Mouse (Mus musculus) adrenal gland, postnatal 25 days (tissue): ENCODE data around the gene Crcp. TPM values are rescaled to one million over a fixed set of nuclear protein-coding genes. Genes with fewer than 3 reads are reported as not detected.
"Not testable (repeated sequence)": the region's sequence is repeated elsewhere in the genome, so short reads cannot be mapped to it uniquely, and the experiment has no call there.

ENCODE experiments used
- DNase-seq: peaks from one replicate; pipeline ENCODE4 v3.0.0; 2021; ENCODE audit warnings: mixed read lengths
- total RNA-seq: library from RNA; stranded (reverse); gene quantifications from 2 replicates; pipeline ENCODE4 v1.2.3, GENCODE M21; 2021

Crcp gene
- total RNA-seq, 1 experiment from 2014 or later, result 43.9 TPM

DNA sequence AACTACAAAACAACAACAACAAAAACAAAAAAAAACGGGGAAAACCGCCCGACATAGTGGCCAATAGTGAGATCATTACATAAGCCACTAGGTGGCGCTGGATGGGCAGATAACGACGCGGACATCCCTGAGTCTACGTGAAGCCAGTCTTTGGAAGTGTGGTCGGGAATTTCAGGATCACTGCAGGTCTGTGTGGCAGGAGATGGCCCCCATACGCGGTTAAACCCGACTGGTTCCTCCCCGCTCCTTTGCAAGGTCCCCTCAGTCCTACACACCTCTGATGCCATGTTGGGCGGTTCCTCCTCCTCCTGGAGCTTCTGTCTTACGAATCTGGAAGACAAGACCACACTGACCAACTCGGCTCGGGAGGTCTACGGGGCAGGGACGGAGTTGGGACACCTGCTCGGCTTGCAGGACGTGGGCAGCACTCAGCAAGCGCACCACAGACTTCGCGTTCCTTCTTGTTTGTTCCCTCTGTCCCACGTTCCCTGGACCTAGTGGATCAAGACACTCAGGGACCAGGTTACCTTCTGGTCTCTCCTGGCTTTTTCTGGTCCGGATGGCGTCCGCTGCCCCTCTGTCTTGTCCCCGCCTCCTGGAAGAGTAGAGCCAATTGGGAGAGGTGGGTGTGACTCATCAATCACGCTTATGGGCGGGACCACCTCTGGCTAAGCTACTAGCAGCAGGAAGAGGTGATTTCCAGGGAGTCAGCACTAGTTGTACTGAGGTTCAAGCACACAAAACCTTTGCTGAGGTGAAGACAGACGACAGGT, 5.1 kb upstream of the Crcp start:
- peak; percentile 82 for DNase-seq

- no peak for DNase-seq
Observed at GRCm38 (mm10) chr5:130027134-130027533, 2.0 kb upstream of the Crcp start.

DNA sequence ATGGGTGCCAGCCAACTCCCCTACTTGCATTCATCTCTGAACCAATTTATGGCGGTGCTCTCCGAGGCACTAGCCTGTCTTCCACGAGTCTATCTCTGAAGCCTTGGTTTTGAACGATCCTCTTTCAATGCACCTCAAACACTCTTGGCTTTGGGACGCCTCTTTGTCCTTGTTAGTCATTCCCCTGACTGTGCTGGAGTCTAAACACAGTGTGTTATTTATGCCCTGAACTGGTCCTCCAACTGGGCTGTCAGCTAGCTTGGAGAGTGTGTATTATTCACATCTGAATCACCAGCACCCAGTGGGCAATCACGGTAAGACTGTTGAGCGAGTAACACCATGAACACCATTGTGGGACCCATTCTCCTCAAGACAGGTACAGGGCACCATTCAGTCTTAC, 1.4 kb upstream of the Crcp start:
- no peak for DNase-seq

DNA sequence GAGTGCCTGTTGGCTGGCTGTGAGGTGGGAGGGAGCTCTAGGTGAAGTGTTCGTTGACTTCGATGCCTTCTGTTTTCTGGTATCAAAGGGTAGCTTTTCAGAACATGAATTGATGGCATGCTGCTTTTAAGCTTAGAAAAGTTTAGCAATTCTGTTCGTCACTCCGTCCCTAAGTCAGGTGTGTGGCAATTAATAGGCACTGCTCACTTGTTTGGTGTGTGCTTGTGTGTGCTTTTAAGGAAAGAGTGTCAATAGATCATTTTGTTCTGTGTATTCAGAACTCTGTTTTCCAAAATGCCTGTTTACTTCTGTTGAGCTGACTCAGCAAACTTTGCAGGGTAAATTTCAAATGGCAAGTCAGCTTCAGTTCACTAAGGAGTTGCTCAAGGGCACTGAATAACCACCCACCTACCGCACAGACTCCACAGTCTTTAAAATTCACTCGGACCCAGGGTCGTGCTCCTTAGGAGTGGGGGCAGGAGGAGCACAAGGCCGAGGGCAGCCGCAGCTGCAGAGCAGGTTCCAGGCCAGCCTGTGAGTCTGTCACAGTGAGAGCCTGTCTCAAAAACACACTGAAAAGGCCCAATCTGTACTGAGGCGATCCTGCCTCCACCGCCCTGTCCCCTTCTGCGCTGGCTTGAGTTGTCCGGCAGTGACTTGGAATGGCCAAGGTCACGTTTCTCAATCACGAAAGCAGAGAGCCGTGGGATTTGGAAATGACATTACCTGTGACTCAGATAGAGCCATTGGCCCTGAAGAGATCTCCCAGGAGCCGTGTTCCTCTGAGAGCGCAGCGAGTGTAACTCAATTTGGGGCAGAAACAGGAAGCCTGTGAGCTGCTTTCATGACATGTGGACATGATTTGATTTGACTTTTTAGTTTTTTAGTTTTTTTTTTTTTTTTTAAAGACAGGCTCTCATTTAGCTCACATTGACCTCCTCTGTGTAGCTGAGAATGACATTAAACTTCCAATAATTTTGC, 2.6 kb downstream of the Crcp start:
- DNase-seq, result peak; percentile 46

- no peak for DNase-seq
Observed at GRCm38 (mm10) chr5:130033869-130034268, 4.8 kb downstream of the Crcp start.

DNA sequence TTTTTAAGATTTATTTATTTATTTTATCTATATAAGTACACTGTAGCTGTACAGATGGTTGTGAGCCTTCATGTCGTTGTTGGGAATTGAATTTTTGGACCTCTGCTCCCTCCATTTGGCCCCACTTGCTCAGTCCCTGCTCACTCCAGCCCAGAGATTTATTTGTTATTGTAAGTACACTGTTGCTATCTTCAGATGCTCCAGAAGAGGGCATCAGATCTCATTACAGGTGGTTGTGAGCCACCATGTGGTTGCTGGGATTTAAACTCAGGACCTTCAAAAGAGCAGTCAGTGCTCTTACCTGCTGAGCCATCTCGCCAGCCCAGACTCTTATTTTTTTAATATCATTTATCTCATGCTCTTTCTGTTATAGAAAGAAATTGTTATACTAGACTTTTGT, 7.2 kb downstream of the Crcp start:
- not testable (repeated sequence) for DNase-seq

DNA sequence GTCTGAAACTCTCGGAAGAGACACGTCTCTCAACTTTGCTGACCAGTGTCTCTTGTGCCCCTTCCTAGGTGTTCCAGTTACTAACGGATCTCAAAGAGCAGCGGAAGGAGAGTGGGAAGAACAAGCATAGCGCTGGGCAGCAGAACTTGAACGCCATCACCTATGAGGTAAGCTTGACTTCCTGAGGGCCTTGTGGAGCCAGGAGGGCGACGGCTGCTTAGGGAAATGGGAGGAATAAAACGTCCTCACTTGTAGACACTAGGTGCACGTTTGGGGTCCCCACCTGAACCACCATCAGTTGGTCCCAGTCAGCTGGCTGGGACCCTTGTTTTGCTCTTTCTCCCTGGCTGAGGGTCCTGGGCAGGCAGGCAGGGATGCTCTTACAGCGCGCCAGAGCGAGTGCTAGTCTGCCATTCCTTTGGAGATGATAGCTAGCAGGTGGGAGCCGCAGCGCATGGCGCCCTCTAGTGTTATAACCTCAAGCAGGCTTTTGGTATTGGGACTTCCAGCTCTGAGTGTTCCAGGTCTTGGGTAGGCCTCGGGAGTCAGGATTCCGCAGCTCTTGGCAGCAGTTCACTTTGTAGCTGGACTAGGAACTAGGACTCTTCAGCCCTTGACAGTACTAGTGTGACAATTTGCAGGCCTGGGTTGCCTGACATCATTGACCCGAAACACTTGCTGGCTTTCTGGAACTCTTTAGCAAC, 8.8 kb downstream of the Crcp start:
- peak; percentile 63 for DNase-seq

- DNase-seq, result no peak
Observed at GRCm38 (mm10) chr5:130040797-130041196, 11.7 kb downstream of the Crcp start.

DNA sequence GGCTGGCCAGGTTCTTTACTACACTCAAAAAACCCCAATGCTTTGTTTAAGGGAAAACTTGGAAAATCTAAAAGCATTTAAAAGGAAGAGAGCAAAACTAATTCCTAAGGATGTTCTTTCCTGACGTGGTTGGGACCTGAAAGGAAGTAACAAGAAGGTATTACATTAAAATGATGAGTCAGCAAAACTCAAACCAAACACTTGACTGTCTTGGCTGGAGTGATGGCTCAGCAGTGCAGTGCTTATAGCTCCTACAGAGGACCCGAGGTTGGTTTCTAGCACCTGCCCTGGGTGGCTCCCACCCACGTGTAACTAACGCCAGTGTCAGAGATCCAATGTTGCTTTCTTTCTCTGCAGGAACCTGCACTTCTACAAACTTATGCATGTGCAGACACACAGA, 12.2 kb downstream of the Crcp start:
- no peak for DNase-seq

GRCm38 (mm10) chr5:130043741-130044140, 14.7 kb downstream of the Crcp start:
- no peak for DNase-seq

DNA sequence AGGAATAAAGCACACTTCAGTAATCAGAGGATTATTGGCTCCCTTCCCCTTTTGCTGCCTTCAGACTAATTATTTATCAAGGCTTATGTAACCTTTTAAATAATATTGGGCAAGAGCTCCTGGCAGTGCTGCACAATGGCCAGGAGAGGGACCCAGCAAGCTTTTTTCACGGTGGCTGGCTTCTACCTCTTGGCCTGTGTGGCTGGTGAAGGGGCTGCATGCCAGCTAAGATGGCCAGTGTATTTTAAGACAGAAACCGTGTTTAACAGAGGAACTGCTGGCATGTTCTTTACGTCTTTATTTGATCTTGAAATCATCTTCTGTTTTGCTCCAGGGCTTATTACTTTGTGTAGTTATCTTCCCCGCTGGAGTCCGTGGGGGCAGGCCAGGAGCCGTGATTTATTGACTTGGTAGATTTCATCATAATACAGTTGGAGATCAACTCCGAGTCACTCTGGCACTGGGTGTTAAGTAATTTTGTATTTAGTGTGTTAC, 15.2 kb downstream of the Crcp start:
- DNase-seq, result peak; percentile 58

GRCm38 (mm10) chr5:130046100-130046499, 17.0 kb downstream of the Crcp start:
- DNase-seq, result no peak

GRCm38 (mm10) chr5:130046589-130046988, 17.5 kb downstream of the Crcp start:
- no peak for DNase-seq

DNA sequence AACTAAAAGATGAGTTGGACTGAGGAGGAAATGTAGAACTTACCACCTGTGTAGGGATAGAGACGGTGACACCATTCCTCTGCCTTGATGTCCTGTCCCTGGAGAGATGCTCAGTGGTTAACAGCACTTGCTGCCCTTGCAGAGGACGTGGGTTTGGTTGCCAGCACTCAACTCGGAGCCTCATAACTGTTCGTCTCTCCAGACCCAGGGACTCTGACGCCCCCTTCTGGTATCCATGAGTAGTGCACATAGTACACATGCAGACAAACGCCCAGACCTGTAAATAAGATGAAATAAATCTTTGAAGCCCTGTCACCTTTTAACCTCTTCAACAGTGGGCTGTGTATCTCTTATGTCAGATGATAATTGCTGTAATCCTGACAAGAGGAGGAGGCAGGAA, 17.9 kb downstream of the Crcp start:
- no peak for DNase-seq

GRCm38 (mm10) chr5:130048786-130049520, 19.9 kb downstream of the Crcp start:
- DNase-seq, result no peak

DNA sequence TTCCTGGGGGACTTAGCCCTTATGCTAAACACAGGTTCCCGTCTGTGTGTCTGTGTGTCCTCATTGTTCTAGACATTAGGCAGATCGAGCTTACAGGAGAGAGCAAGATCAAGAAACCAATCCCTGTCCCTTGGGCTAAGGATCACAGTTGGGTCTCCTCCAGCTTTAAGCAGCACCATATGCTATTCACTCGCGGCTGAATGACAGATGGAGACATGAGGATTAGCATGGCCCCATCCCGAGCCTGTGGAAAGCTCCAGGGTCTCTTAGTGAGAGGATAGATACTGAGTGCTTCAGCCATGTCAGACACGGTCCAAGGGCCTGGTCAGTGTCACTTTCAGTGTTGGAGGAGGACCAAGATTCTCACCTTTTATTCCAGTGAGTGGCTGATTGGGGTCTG, 21.3 kb downstream of the Crcp start:
- DNase-seq, result no peak

DNA sequence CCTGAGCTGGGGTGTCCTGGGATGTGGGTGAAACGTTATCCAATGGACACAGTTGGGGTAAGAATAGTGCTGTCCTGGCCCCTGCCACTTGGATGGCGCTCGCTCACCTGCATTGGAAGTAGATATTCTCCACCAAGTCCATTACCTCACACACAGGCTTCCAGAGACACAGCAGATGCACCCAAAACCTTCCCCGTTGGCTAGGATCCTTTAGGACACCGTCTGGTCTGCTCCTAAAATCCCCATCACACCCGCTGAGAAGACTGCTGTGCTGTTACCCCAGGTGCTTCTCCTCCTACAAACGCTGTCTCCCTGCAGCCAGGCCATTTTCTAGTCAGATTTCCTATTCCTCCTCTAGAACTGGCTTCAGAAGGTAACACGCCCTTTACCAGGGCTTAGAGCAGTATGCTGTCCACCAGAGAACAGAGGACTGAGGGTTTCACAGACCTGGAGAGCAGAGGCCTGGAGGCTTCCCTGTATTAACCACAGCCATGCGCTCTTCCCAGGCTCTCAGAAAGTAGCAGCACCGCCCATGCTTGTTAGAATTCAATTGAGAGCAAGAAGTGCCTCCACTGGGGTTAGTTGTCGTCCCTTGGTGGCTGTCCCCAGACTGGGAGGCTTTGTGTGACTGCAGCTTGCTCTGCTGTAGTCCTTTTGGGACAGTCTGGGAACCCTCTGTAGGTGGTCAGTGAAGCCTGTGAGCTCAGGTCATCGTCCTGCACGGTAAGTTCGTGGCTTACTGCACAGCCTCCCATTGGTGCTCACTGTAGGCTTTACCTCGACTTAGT, 22.2 kb downstream of the Crcp start:
- DNase-seq, result no peak

DNA sequence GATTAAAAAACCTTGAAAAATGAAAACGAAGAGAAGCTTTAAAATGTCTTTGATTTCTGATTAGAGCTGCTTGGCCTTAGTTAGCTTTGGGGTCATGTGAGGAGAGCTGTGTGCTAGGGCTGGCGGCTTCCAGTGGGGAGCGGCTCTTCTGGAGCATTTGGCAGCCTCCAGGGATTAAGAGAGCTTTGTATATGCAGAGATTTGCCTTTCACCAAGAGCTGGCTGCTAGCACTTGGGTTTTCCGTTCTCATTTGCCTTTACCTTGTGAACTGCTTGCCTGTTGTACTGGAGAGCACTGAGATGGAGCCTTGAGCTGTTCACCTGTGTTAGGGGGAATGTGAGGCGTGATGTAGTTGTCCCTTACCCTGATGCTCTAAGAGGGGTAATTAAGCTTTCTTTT, 23.4 kb downstream of the Crcp start:
- DNase-seq, result no peak

DNA sequence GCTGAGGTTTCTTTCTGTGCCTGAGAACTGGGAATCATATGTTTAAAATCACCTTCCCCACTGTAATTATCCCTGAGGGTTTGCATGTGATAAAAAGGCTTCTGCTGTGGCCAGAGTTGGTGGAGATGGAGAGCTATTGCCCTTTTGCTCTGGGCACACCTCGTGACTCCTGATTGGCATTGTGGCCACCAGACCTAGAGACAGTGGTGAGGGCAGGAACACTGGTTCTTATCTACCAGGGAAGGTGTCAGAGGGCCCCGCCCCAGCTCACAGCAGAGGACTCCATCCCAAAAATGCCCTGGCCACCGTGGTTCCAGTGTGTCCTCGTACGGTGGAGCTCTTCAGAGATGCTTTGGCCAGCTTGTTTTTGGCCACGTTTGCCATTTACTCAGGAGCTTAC, 23.9 kb downstream of the Crcp start:
- DNase-seq, result no peak

DNA sequence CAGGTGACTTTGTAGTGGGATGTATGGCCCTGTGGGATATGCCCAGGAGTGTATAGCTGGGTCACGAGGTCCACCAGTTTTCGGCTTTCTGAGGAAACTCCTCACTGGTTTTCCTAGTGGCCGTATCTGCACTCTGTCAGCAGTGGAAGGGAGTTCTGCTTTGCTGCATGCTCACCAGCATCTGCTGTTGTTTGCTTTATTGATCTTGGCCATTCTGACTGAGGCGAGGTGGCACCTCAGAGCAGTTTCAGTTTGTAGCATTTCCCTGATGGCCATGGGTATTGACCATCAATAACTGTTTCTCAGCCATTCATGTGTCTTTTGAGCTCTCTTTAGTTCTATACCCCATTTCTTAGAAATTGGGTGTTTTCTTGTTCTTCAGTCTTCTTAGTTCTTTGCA, 26.6 kb downstream of the Crcp start:
- no peak for DNase-seq

GRCm38 (mm10) chr5:130056303-130056702, 27.2 kb downstream of the Crcp start:
- no peak for DNase-seq
